Mouse (Mus musculus) retina, adult 2 months (tissue): Measurements from ENCODE around the gene Gm15217.

ENCODE experiments used
- DNase-seq: peaks from one replicate; pipeline ENCODE4 v3.0.0-alpha.2; 2012; ENCODE audit warnings: low read depth, low spot score

Gm15217 gene

GRCm38 (mm10) chr14:46379285-46379684 lies at the start of gene Gm15217:
Gene Gm15217, plus strand, starts transcription at chr14:46379414.
- DNase-seq = no peak

- DNase-seq = no peak
These were observed 45.6 kb upstream of the Gm15217 start for GRCm38 (mm10) chr14:46333421-46334237.

- DNase-seq = no peak
These were observed 40.4 kb upstream of the Gm15217 start for GRCm38 (mm10) chr14:46338801-46339200.

GRCm38 (mm10) chr14:46344750-46345149 lies 34.5 kb upstream of the Gm15217 start:
- no peak for DNase-seq

GRCm38 (mm10) chr14:46357286-46357685 lies 21.9 kb upstream of the Gm15217 start:
- no peak for DNase-seq

- DNase-seq = no peak
These were observed 21.5 kb upstream of the Gm15217 start for GRCm38 (mm10) chr14:46357696-46358095.

- no peak for DNase-seq
These were observed 16.0 kb upstream of the Gm15217 start for GRCm38 (mm10) chr14:46363209-46363608.

- DNase-seq = no peak
These were observed 6.8 kb upstream of the Gm15217 start for GRCm38 (mm10) chr14:46372452-46372851.

- no peak for DNase-seq
These were observed 3.4 kb upstream of the Gm15217 start for GRCm38 (mm10) chr14:46375796-46376195.

GRCm38 (mm10) chr14:46380286-46380721 lies 1.1 kb downstream of the Gm15217 start:
- DNase-seq = no peak

- DNase-seq = no peak
These were observed 2.2 kb downstream of the Gm15217 start for GRCm38 (mm10) chr14:46381457-46381856.

- no peak for DNase-seq
These were observed 5.9 kb downstream of the Gm15217 start for GRCm38 (mm10) chr14:46384946-46385691.

- no peak for DNase-seq
These were observed 6.7 kb downstream of the Gm15217 start for GRCm38 (mm10) chr14:46385701-46386477.

GRCm38 (mm10) chr14:46386478-46387356 lies 7.5 kb downstream of the Gm15217 start:
- no peak for DNase-seq

GRCm38 (mm10) chr14:46387357-46387671 lies 8.1 kb downstream of the Gm15217 start:
- DNase-seq = no peak

GRCm38 (mm10) chr14:46387821-46388481 lies 8.7 kb downstream of the Gm15217 start:
- DNase-seq = no peak

- DNase-seq = no peak
These were observed 9.4 kb downstream of the Gm15217 start for GRCm38 (mm10) chr14:46388636-46389035.

- DNase-seq = no peak
These were observed 10.4 kb downstream of the Gm15217 start for GRCm38 (mm10) chr14:46389438-46390248.

GRCm38 (mm10) chr14:46390249-46390775 lies 11.1 kb downstream of the Gm15217 start, which contains the start of gene Bmp4:
Gene Bmp4, minus strand, starts transcription at chr14:46390669.
- no peak for DNase-seq
